Mouse (Mus musculus): Measurements from ENCODE around the gene Mia2.
"Not testable (repeated sequence)": the region's sequence is repeated elsewhere in the genome, so short reads cannot be mapped to it uniquely, and the experiment has no call there.

The Mia2 gene

DNA sequence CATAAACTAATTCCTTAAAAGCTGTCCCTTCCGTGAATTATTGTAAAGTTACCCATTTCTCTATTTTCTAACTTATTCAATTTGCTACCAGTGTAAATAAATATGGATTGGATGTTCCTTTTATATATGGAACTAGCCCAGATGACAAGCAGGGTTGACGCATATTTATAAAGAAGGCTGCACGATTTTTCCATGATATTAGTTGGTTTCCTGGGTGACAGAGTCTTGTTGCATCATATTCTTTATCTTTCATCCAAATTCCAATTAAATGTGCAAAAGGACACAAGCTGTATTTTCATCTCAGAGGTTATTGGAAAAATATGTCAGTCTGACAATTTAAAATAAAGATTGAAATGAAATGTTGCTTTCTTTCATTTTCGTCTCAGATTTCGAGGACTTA, 142.8 kb downstream of the Mia2 start:
- no peak for DNase-seq (ENCODE audit: low spot score in 2 of 2)

DNA sequence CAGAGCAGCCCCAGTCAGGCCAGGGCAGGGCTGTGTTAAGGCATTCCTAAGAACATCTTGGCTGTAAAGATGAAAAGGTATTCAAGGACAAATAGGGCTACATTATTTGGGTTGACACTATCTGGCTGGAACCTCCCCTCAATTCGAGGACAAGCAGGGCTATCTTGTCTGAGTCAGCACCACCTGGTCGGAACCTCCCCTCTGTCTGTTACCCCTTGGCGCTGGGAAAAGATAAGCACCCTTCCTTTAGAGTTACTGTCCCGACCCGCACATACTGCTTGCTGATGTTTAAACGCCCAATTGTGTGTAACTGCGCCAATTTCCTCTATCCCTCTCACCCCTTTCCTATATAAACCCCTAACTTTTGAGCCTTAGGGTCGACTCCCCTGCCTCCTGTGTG, 145.4 kb downstream of the Mia2 start:
- DNase-seq (ENCODE audit: low spot score in 2 of 2): not testable (repeated sequence)

All from heart, adult 9 months (tissue).